Comparison of ENCODE assay signal across 9 mouse cellular contexts in the genomic region with DNA sequence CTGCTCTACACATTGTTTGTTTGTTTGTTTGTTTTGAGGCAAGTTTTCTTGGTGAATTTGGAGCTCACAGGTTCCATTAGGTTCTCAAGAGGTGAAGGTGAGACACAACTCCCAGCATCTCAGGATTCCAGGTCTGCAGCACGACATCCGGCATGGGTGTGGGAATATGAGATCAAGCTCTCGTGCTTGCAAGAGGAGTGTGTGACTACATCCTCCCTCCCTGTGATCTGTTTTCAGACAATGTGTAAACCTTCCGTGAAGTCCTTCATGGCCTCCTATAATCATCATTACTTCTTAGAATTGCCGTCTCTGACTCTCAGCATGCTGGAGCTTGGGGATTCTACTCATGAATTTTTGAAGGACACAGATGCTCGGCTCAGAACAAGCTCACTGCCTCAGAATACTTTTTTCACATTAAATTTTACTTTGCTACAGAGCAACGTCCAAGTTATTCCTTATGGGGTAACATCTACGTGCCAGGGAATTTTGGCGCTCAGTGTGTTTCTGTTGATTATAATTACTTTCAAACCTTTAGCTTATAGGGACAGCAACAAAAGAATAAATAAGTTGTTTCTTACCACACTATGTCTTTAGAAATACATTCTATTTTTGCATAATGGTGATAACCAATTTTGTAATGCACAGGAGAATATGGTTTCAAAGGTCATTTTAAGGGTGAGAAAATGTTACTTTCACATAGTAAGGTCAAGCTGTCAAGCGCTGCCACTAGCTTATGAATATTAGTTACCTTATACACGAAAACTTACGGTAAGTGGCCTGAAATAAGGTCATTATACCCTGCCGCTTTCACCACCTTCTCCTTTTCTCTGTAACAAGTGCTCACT.
DNase-seq lines count a peak whose midpoint lies in the region; ATAC-seq lines count a peak whose summit lies in the region.
"Had no signal": no experiment of that assay in that cellular context is flagged by ENCODE, and none has a peak within 500 bp of the region (broad histone marks: within the 10 kb centered on the region; RNA-seq: fewer than 3 reads in every experiment).

No protein-coding gene starts in this region.

- no peaks in the 10 kb centered on the region for H3K27me3 ChIP-seq in heart, embryonic 11.5 days (ENCODE audit: control insufficient read depth, insufficient read depth, low read length)
- no peaks in the 10 kb centered on the region for H3K27me3 ChIP-seq in forebrain, embryonic 14.5 days (replicated peaks; ENCODE audit: control insufficient read depth, insufficient read depth, low read length)

- H3K4me1 ChIP-seq in heart, embryonic 11.5 days (ENCODE audit: control insufficient read depth, insufficient read depth, low read length) = peaks cover 8% of the 10 kb centered on the region; the same call in 1 of the 2 replicates
- peaks cover 14% of the 10 kb centered on the region; the same call in 1 of the 2 replicates for H3K4me1 ChIP-seq in forebrain, embryonic 14.5 days (ENCODE audit: control insufficient read depth, insufficient read depth, low read length)

- H3K4me3 ChIP-seq in heart, embryonic 11.5 days (ENCODE audit: low read depth, low read length) = no peak overlapping the region
- no peak overlapping the region for H3K4me3 ChIP-seq in forebrain, embryonic 14.5 days (ENCODE audit: low read depth, low read length)

- WGBS in heart, embryonic 11.5 days (ENCODE audit: insufficient replicate concordance) = 47% methylated on average over 13 of the region's 13 CpGs
- WGBS in forebrain, embryonic 14.5 days = 19% methylated on average over 13 of the region's 13 CpGs

- H3K36me3 ChIP-seq in heart, embryonic 11.5 days (ENCODE audit: control insufficient read depth, insufficient read depth, low read length) = no peaks in the 10 kb centered on the region
- H3K36me3 ChIP-seq in forebrain, embryonic 14.5 days (ENCODE audit: control insufficient read depth, insufficient read depth, low read length) = no peaks in the 10 kb centered on the region

- DNase-seq in heart, postnatal 10 days = no peak
- peak; percentile 75 for DNase-seq in Muller cell, postnatal 12 days (ENCODE audit: inconsistent ontology term)
- peak; percentile 85 for DNase-seq in forebrain, embryonic 14.5 days (ENCODE audit: low spot score)
- DNase-seq in mesoderm, embryonic 11.5 days (ENCODE audit: low read depth, low spot score) = peak; percentile 71
- DNase-seq in B cell, adult 2 months = no peak
- no peak for DNase-seq in right cerebral cortex, adult 18-20 months
- DNase-seq: cerebellum, adult 18-20 months had no signal

- intact Hi-C loops in heart, postnatal 10 days (cut with DNase I) = no loop called here

- peak overlapping the region; percentile 45 for H3K4me2 ChIP-seq in heart, embryonic 11.5 days
- peak overlapping the region; percentile 25 for H3K4me2 ChIP-seq in forebrain, embryonic 14.5 days (ENCODE audit: low read length)

- no peak overlapping the region for H3K27ac ChIP-seq in heart, embryonic 11.5 days (ENCODE audit: low read depth, low read length)
- H3K27ac ChIP-seq in forebrain, embryonic 14.5 days (ENCODE audit: low read depth, low read length) = no peak overlapping the region

- H3K9ac ChIP-seq in heart, embryonic 11.5 days (ENCODE audit: low read depth, low read length) = no peak overlapping the region
- no peak overlapping the region for H3K9ac ChIP-seq in forebrain, embryonic 14.5 days (ENCODE audit: low read length)

- no peak for ATAC-seq in heart, embryonic 11.5 days (replicated peaks; ENCODE audit: insufficient number of reproducible peaks, low FRiP score, low TSS enrichment)
- ATAC-seq in forebrain, embryonic 14.5 days = peak; percentile 73
- ATAC-seq in megakaryocyte-erythroid progenitor cell, adult 5-6 weeks (replicated peaks; ENCODE audit: low FRiP score, low TSS enrichment, poor library complexity, severe bottlenecking) = no peak

- no peaks in the 10 kb centered on the region; the same call in 1 of the 2 replicates for H3K9me3 ChIP-seq in heart, embryonic 11.5 days (replicated peaks; ENCODE audit: control insufficient read depth, low read length)
- H3K9me3 ChIP-seq in forebrain, embryonic 14.5 days (replicated peaks; ENCODE audit: control insufficient read depth, low read length) = no peaks in the 10 kb centered on the region

Comparison
In these comparisons a context has a peak if more than half of its experiments do, and no peak if none do; other contexts are left out.
1. DNase-seq: peak in Muller cell, postnatal 12 days (single experiment), forebrain, embryonic 14.5 days (single experiment) and mesoderm, embryonic 11.5 days (single experiment); none in heart, postnatal 10 days (0 of 2), B cell, adult 2 months (0 of 2) and right cerebral cortex, adult 18-20 months (single experiment).